Mouse (Mus musculus) E14TG2a.4 (cell line): ENCODE results near the gene Ms4a14.

Source experiments
- CTCF ChIP-seq: conservative IDR thresholded peaks from 2 replicates; pipeline ENCODE4 v1.5.1; 2014; ENCODE audit warnings: low read length
- POU5F1 ChIP-seq: IDR thresholded peaks from 2 replicates; pipeline ENCODE4 v1.6.1; 2014; ENCODE audit warnings: low read length, borderline replicate concordance

DNA sequence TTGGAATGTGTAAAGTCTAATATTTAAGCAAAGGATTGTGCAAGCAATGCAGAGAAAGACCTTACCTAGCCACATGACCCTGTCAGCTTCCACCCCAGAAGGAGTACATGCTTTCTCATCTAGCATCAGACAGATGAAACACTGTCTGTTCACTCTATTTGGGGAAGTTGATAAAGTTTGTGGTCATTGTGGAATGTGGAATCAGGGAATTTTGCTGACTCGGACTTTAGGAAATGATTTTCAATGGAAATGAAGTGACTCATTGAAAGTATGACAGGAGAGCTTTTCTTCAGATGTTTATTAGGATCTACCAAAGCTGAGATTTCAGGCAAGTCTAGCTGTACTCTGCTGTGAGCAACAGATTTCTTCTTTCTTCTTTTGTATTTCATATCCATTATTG lies 6.9 kb upstream of the Ms4a14 start:
- no peak for TF ChIP-seq CTCF
- TF ChIP-seq POU5F1, result no peak
